Mouse (Mus musculus): ENCODE data around the gene Spon1. TPM values are rescaled to one million over a fixed set of nuclear protein-coding genes. Genes with fewer than 3 reads are reported as not detected.

Gene Spon1
- total and polyA plus RNA-seq, 2 experiments from 2014 or later: 20.7 to 21.6 TPM

- peaks cover 28% of the 10 kb centered on the region for H3K4me1 ChIP-seq (ENCODE audit: control insufficient read depth, insufficient read depth)
- 30% methylated on average over 6 of the region's 6 CpGs for whole genome bisulfite sequencing
Observed at GRCm38 (mm10) chr7:114087341-114087740, 321.5 kb downstream of the Spon1 start.

GRCm38 (mm10) chr7:114087986-114088385, 322.2 kb downstream of the Spon1 start:
- H3K4me1 ChIP-seq (ENCODE audit: control insufficient read depth, insufficient read depth): peaks cover 31% of the 10 kb centered on the region
- no peaks in the 10 kb centered on the region for H3K27me3 ChIP-seq (ENCODE audit: control insufficient read depth, insufficient read depth, low read length)
- H3K4me2 ChIP-seq (ENCODE audit: low read depth, low read length): peak overlapping the region; percentile 1; the same call in 1 of the 2 replicates
- 44% methylated on average over 11 of the region's 11 CpGs for WGBS
- no peak overlapping the region for H3K27ac ChIP-seq (ENCODE audit: low read depth)
- TF ChIP-seq CTCF (IDR thresholded peaks at IDR 0.05; ENCODE audit: low read depth): no peak
- H3K4me3 ChIP-seq (ENCODE audit: low read depth, low read length): no peak overlapping the region
- no peaks in the 10 kb centered on the region for H3K36me3 ChIP-seq (replicated peaks; ENCODE audit: control insufficient read depth, insufficient read depth, low read length)
- no peak overlapping the region for H3K9ac ChIP-seq (replicated peaks; ENCODE audit: low read depth, low read length)
- H3K9me3 ChIP-seq (replicated peaks; ENCODE audit: control insufficient read depth, low read length): no peaks in the 10 kb centered on the region
- ATAC-seq (ENCODE audit: insufficient read depth, low read depth): no peak
- no peak for DNase-seq (ENCODE audit: low spot score)

More at GRCm38 (mm10) chr7:114087341-114087740, 321.5 kb downstream of the Spon1 start:
- DNase-seq (ENCODE audit: low spot score) (no peak), ATAC-seq (ENCODE audit: insufficient read depth, low read depth) (no peak)
- TF ChIP-seq CTCF (IDR thresholded peaks at IDR 0.05; ENCODE audit: low read depth) (no peak), EP300 (IDR thresholded peaks at IDR 0.05; ENCODE audit: low read depth) (no peak)
- Histone ChIP-seq H3K9ac (replicated peaks; ENCODE audit: low read depth, low read length) (no peak overlapping the region), H3K9me3 (replicated peaks; ENCODE audit: control insufficient read depth, low read length) (no peaks in the 10 kb centered on the region), H3K36me3 (replicated peaks; ENCODE audit: control insufficient read depth, insufficient read depth, low read length) (no peaks in the 10 kb centered on the region), H3K27ac (ENCODE audit: low read depth) (no peak overlapping the region), H3K4me3 (ENCODE audit: low read depth, low read length) (no peak overlapping the region), H3K4me2 (ENCODE audit: low read depth, low read length) (no peak overlapping the region), H3K27me3 (ENCODE audit: control insufficient read depth, insufficient read depth, low read length) (no peaks in the 10 kb centered on the region)

GRCm38 (mm10) chr7:114088918-114089317, 323.1 kb downstream of the Spon1 start:
- no peaks in the 10 kb centered on the region for H3K36me3 ChIP-seq (replicated peaks; ENCODE audit: control insufficient read depth, insufficient read depth, low read length)
- no peaks in the 10 kb centered on the region for H3K27me3 ChIP-seq (ENCODE audit: control insufficient read depth, insufficient read depth, low read length)
- no peaks in the 10 kb centered on the region for H3K9me3 ChIP-seq (replicated peaks; ENCODE audit: control insufficient read depth, low read length)
- DNase-seq (ENCODE audit: low spot score) (no peak), ATAC-seq (ENCODE audit: insufficient read depth, low read depth) (no peak)
- no peak overlapping the region for H3K9ac ChIP-seq (replicated peaks; ENCODE audit: low read depth, low read length)
- 43% methylated on average over 5 of the region's 5 CpGs for whole genome bisulfite sequencing
- TF ChIP-seq CTCF (IDR thresholded peaks at IDR 0.05; ENCODE audit: low read depth) (no peak), EP300 (IDR thresholded peaks at IDR 0.05; ENCODE audit: low read depth) (no peak)
- H3K4me3 ChIP-seq (ENCODE audit: low read depth, low read length): no peak overlapping the region
- H3K27ac ChIP-seq (ENCODE audit: low read depth): no peak overlapping the region
- no peak overlapping the region for H3K4me2 ChIP-seq (ENCODE audit: low read depth, low read length)
- peaks cover 36% of the 10 kb centered on the region for H3K4me1 ChIP-seq (ENCODE audit: control insufficient read depth, insufficient read depth)

GRCm38 (mm10) chr7:114090231-114090630, 324.4 kb downstream of the Spon1 start:
- Histone ChIP-seq H3K9me3 (replicated peaks; ENCODE audit: control insufficient read depth, low read length) (no peaks in the 10 kb centered on the region), H3K4me1 (ENCODE audit: control insufficient read depth, insufficient read depth) (peaks cover 40% of the 10 kb centered on the region), H3K27me3 (ENCODE audit: control insufficient read depth, insufficient read depth, low read length) (no peaks in the 10 kb centered on the region), H3K4me3 (ENCODE audit: low read depth, low read length) (no peak overlapping the region), H3K36me3 (replicated peaks; ENCODE audit: control insufficient read depth, insufficient read depth, low read length) (no peaks in the 10 kb centered on the region), H3K27ac (ENCODE audit: low read depth) (no peak overlapping the region), H3K4me2 (ENCODE audit: low read depth, low read length) (no peak overlapping the region), H3K9ac (replicated peaks; ENCODE audit: low read depth, low read length) (no peak overlapping the region)
- ATAC-seq (ENCODE audit: insufficient read depth, low read depth) (no peak), DNase-seq (ENCODE audit: low spot score) (no peak)
- WGBS: 76% methylated on average over 3 of the region's 3 CpGs
- TF ChIP-seq CTCF (IDR thresholded peaks at IDR 0.05; ENCODE audit: low read depth) (no peak), EP300 (IDR thresholded peaks at IDR 0.05; ENCODE audit: low read depth) (no peak)

- H3K27ac ChIP-seq (ENCODE audit: low read depth): no peak overlapping the region
- H3K4me2 ChIP-seq (ENCODE audit: low read depth, low read length): no peak overlapping the region; the same call in 1 of the 2 replicates
- no peaks in the 10 kb centered on the region for H3K36me3 ChIP-seq (replicated peaks; ENCODE audit: control insufficient read depth, insufficient read depth, low read length)
- DNase-seq (ENCODE audit: low spot score) (no peak), ATAC-seq (ENCODE audit: insufficient read depth, low read depth) (no peak)
- no peak overlapping the region for H3K9ac ChIP-seq (replicated peaks; ENCODE audit: low read depth, low read length)
- H3K4me1 ChIP-seq (ENCODE audit: control insufficient read depth, insufficient read depth): peaks cover 47% of the 10 kb centered on the region
- WGBS: 71% methylated on average over 10 of the region's 10 CpGs
- no peak overlapping the region for H3K4me3 ChIP-seq (ENCODE audit: low read depth, low read length)
- TF ChIP-seq CTCF (IDR thresholded peaks at IDR 0.05; ENCODE audit: low read depth) (no peak), EP300 (IDR thresholded peaks at IDR 0.05; ENCODE audit: low read depth) (no peak)
- no peaks in the 10 kb centered on the region for H3K27me3 ChIP-seq (ENCODE audit: control insufficient read depth, insufficient read depth, low read length)
- H3K9me3 ChIP-seq (replicated peaks; ENCODE audit: control insufficient read depth, low read length): no peaks in the 10 kb centered on the region
Observed at GRCm38 (mm10) chr7:114090892-114091545, 325.2 kb downstream of the Spon1 start.
